Mouse (Mus musculus): Measurements from ENCODE around the gene Ctnnbip1. TPM values are rescaled to one million over a fixed set of nuclear protein-coding genes. Genes with fewer than 3 reads are reported as not detected.

The Ctnnbip1 gene
- polyA plus RNA-seq, 1 experiment from 2014 or later: 87.1 TPM

DNA sequence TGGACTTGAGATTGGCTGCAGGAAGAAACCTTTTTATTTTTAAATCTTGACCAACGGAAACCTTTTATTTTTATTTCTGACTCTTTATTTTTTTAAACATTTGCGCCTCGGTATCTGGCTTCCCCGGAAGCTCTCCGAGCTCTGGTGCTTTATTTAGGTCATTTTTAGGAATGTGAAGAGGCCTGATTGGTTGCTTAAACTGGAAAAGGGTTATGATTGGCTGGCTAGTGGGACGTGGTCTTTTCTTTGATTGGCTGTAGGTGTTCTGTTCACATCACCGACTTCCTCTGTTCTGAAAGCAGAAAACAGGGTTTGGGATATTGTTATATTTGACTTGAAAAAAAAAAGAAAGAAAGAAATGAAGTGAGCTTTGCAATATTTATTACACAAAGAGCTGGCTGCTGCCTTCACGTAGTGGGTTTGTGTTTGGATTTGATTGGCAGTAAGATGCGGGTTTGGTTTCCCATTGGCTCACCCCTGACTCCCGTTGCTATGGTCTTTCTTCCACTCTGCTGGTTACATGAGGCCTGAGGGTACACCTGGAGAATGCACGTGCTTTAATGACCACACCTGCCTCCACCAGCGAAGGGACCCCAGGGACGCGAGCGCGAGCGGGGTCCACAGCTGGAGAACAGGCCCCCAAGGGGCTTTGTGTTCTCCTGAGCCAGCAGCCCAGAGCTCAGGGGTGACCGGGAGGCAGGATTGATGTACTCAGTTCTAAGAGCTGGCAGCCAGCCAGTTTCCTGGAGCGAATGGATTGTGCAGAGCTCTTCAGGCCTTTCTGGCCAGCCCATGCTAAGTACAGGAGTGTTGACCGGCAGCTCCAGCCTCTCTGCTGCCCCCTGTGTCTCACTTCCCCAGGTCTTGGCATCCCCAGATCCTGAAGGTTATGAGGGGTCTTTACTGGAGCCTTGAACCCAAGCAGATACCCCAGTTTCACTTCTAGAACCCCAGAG, 46.7 kb downstream of the Ctnnbip1 start:
- Histone ChIP-seq H3K9me3 (replicated peaks) (no peaks in the 10 kb centered on the region), H3K27me3 (no peaks in the 10 kb centered on the region), H3K9ac (no peak overlapping the region), H3K4me3 (no peak overlapping the region), H3K4me1 (peaks cover 50% of the 10 kb centered on the region), H3K36me3 (peaks cover 6% of the 10 kb centered on the region), H3K4me2 (replicated peaks) (peak overlapping the region; percentile 37), H3K27ac (peak overlapping the region; percentile 91)
- 55% methylated on average over 20 of the region's 20 CpGs for WGBS
- peak; percentile 65 for ATAC-seq (ENCODE audit: low FRiP score)

- Histone ChIP-seq H3K4me2 (replicated peaks) (no peak overlapping the region), H3K27ac (peak overlapping the region; percentile 48), H3K4me1 (peaks cover 53% of the 10 kb centered on the region), H3K9me3 (replicated peaks) (no peaks in the 10 kb centered on the region), H3K36me3 (no peaks in the 10 kb centered on the region), H3K4me3 (no peak overlapping the region), H3K27me3 (no peaks in the 10 kb centered on the region), H3K9ac (no peak overlapping the region)
- peak; percentile 26; the same call in 1 of the 2 replicates for ATAC-seq (ENCODE audit: low FRiP score)
- WGBS: 16% methylated on average over 8 of the region's 8 CpGs
These were observed 49.5 kb downstream of the Ctnnbip1 start for GRCm38 (mm10) chr4:149567432-149568026.

DNA sequence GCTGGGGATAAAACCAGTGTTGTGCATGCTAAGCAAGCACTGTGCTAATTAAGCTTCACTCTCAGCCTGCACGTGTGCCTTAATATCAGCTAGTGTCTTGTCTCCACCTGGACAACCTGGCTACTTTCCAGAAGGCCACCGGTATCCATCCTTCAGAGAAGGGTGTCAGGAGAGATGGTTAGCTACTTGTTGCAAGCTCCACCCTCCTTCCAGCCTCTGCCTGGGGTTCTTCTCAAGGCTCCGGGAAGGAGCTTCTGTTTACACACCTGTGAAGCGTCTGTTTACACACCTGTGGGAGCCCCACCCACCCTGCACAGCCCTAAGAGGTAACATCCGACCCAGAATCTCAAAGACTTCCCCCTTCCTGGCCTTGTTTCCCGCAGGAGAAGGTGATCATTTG, 50.6 kb downstream of the Ctnnbip1 start:
- Histone ChIP-seq H3K27me3 (no peaks in the 10 kb centered on the region), H3K4me2 (replicated peaks) (no peak overlapping the region), H3K9me3 (replicated peaks) (no peaks in the 10 kb centered on the region), H3K4me3 (no peak overlapping the region), H3K36me3 (no peaks in the 10 kb centered on the region), H3K4me1 (peaks cover 43% of the 10 kb centered on the region), H3K27ac (no peak overlapping the region), H3K9ac (no peak overlapping the region)
- WGBS: 53% methylated on average over 6 of the region's 6 CpGs
- no peak for ATAC-seq (ENCODE audit: low FRiP score)

- H3K27ac ChIP-seq: no peak overlapping the region
- WGBS: 87% methylated on average over 6 of the region's 6 CpGs
These were observed 51.9 kb downstream of the Ctnnbip1 start for GRCm38 (mm10) chr4:149569781-149570497.

DNA sequence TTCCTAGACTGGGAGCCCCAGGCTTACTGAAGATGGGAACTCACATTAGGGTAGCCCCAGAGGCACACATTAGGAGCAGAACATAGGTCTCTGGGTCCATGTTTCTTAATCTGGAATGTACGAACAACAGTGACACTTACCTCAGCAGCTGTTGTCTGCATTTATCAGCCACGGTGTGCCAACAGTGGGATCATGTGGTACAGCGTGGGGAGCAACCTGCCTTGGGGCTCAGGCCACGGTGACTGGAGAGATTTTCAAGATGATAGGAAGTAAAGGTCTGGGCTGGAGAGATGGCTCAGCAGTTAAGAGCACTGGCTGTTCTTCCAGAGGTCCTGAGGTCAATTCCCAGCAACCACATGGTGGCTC, 52.4 kb downstream of the Ctnnbip1 start:
- no peak overlapping the region for H3K9ac ChIP-seq
- WGBS: 78% methylated on average over 4 of the region's 4 CpGs

More at GRCm38 (mm10) chr4:149569781-149570497, 51.9 kb downstream of the Ctnnbip1 start:
- Histone ChIP-seq H3K9ac (no peak overlapping the region), H3K9me3 (replicated peaks) (no peaks in the 10 kb centered on the region), H3K4me2 (replicated peaks) (no peak overlapping the region), H3K4me1 (peaks cover 32% of the 10 kb centered on the region), H3K27me3 (no peaks in the 10 kb centered on the region), H3K36me3 (no peaks in the 10 kb centered on the region), H3K4me3 (no peak overlapping the region)
- no peak for ATAC-seq (ENCODE audit: low FRiP score)

GRCm38 (mm10) chr4:149571209-149571608, 53.2 kb downstream of the Ctnnbip1 start:
- H3K4me3 ChIP-seq: no peak overlapping the region
- no peak for ATAC-seq (ENCODE audit: low FRiP score)
- WGBS: 79% methylated on average over 5 of the region's 5 CpGs

More for the DNA sequence above, 52.4 kb downstream of the Ctnnbip1 start:
- no peak for ATAC-seq (ENCODE audit: low FRiP score)
- H3K4me2 ChIP-seq (replicated peaks): no peak overlapping the region
- no peak overlapping the region for H3K27ac ChIP-seq
- H3K4me1 ChIP-seq: peaks cover 26% of the 10 kb centered on the region
- H3K4me3 ChIP-seq: no peak overlapping the region
- H3K36me3 ChIP-seq: no peaks in the 10 kb centered on the region
- H3K9me3 ChIP-seq (replicated peaks): no peaks in the 10 kb centered on the region
- no peaks in the 10 kb centered on the region for H3K27me3 ChIP-seq

GRCm38 (mm10) chr4:149571651-149572149, 53.7 kb downstream of the Ctnnbip1 start:
- Histone ChIP-seq H3K9ac (no peak overlapping the region), H3K4me3 (no peak overlapping the region), H3K27ac (no peak overlapping the region), H3K27me3 (no peaks in the 10 kb centered on the region), H3K36me3 (no peaks in the 10 kb centered on the region), H3K4me1 (peaks cover 27% of the 10 kb centered on the region), H3K4me2 (replicated peaks) (no peak overlapping the region), H3K9me3 (replicated peaks) (no peaks in the 10 kb centered on the region)
- ATAC-seq (ENCODE audit: low FRiP score): no peak
- 62% methylated on average over 8 of the region's 8 CpGs for whole genome bisulfite sequencing

More at GRCm38 (mm10) chr4:149571209-149571608, 53.2 kb downstream of the Ctnnbip1 start:
- no peak overlapping the region for H3K4me2 ChIP-seq (replicated peaks)
- no peak overlapping the region for H3K9ac ChIP-seq
- H3K27ac ChIP-seq: no peak overlapping the region
- peaks cover 22% of the 10 kb centered on the region for H3K4me1 ChIP-seq
- no peaks in the 10 kb centered on the region for H3K9me3 ChIP-seq (replicated peaks)
- no peaks in the 10 kb centered on the region for H3K36me3 ChIP-seq
- no peaks in the 10 kb centered on the region for H3K27me3 ChIP-seq

DNA sequence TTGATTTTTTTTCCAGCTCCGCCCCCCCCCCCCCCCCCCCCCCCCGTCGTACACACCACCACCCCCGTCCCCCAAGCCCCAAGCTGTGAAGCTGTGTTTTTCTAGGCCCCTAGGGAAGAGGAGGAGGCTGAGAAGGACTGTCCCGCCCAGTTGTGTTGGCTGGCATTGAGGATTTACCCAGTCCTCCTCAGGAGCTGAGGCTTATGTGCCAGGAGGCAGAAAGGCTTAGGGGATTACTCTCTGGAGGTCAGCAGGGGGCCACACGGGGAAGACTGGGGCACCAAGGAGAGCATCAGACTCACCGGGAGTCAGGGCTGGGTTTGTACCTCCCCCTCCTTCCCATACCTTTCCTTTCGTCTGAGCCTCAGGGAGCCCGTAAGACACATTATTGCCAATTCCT, 54.4 kb downstream of the Ctnnbip1 start:
- ATAC-seq (ENCODE audit: low FRiP score): no peak
- H3K9ac ChIP-seq: no peak overlapping the region

DNA sequence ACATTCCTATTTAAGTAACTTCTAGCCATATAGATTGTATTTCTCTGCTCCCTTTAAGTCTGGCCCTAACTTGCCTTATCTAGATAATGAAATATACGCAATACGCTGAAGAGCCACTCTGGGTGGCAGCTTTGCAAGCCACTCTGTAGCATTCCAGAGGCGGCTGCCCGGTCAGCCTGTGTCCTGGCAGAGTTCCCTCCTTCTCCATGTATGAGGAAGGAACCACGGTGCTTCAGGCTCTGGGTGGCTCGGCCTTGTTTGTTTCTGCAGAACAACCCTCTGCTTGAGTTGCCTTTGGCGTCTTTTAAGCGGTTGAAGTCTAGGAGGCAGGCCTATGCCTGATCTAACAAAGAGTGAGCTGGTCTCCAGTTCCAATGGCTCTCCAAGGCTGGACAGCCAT, 54.8 kb downstream of the Ctnnbip1 start:
- ATAC-seq (ENCODE audit: low FRiP score): no peak
- Histone ChIP-seq H3K9ac (no peak overlapping the region), H3K36me3 (no peaks in the 10 kb centered on the region), H3K4me1 (peaks cover 29% of the 10 kb centered on the region), H3K4me2 (replicated peaks) (no peak overlapping the region), H3K9me3 (replicated peaks) (no peaks in the 10 kb centered on the region), H3K27me3 (no peaks in the 10 kb centered on the region), H3K4me3 (no peak overlapping the region), H3K27ac (no peak overlapping the region)
- WGBS: 68% methylated on average over 8 of the region's 8 CpGs

More for the DNA sequence above, 54.4 kb downstream of the Ctnnbip1 start:
- H3K9me3 ChIP-seq (replicated peaks): no peaks in the 10 kb centered on the region
- no peaks in the 10 kb centered on the region for H3K36me3 ChIP-seq
- no peaks in the 10 kb centered on the region for H3K27me3 ChIP-seq
- H3K4me1 ChIP-seq: peaks cover 31% of the 10 kb centered on the region
- WGBS: 40% methylated on average over 5 of the region's 9 CpGs
- no peak overlapping the region for H3K27ac ChIP-seq
- H3K4me2 ChIP-seq (replicated peaks): no peak overlapping the region
- no peak overlapping the region for H3K4me3 ChIP-seq

DNA sequence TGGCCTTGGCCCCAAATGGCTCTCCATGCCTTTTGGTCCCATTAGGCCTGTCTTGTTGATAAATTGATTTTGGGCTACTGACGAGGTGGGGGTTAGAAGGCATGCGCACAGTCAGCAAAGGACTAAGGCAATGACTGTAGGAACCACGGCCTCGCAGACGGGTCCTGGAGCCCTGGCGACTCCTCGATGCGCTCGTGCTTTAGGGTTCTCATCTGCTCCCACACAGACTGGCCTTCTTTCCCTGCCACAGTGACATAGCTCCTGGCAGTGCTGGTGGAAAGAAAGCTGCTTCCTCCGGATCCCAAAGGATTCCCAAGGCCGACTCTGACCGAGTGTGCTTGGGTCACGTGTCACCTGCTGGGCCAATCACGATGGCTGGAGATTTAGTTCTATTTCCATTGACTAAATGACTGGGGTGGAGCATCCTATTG, 56.4 kb downstream of the Ctnnbip1 start:
- WGBS: 60% methylated on average over 14 of the region's 14 CpGs
- no peak for ATAC-seq (ENCODE audit: low FRiP score)
- no peaks in the 10 kb centered on the region for H3K36me3 ChIP-seq
- no peak overlapping the region for H3K9ac ChIP-seq
- H3K9me3 ChIP-seq (replicated peaks): no peaks in the 10 kb centered on the region
- H3K4me3 ChIP-seq: no peak overlapping the region
- H3K4me2 ChIP-seq (replicated peaks): no peak overlapping the region
- peak overlapping the region; percentile 35; the same call in 1 of the 2 replicates for H3K27ac ChIP-seq
- H3K4me1 ChIP-seq: peaks cover 44% of the 10 kb centered on the region
- H3K27me3 ChIP-seq: no peaks in the 10 kb centered on the region

- Histone ChIP-seq H3K9ac (no peak overlapping the region), H3K27me3 (no peaks in the 10 kb centered on the region), H3K36me3 (no peaks in the 10 kb centered on the region), H3K4me3 (no peak overlapping the region), H3K9me3 (replicated peaks) (no peaks in the 10 kb centered on the region), H3K27ac (peak overlapping the region; percentile 81), H3K4me2 (replicated peaks) (no peak overlapping the region), H3K4me1 (peaks cover 39% of the 10 kb centered on the region)
- 80% methylated on average over 9 of the region's 9 CpGs for WGBS
- ATAC-seq (ENCODE audit: low FRiP score): no peak
These were observed 58.0 kb downstream of the Ctnnbip1 start for GRCm38 (mm10) chr4:149576061-149576460.

All from hindbrain, embryonic 12.5 days (tissue).